Mouse (Mus musculus) bone marrow, adult 2 months (tissue): ENCODE measurements around the gene Diablo.

Experiments used
- CTCF ChIP-seq: fragments of 200-500 bp; IDR thresholded peaks from 2 replicates; pipeline ENCODE4 v1.5.1; 2011; ENCODE audit warnings: low read length, control low read depth; ENCODE audit not compliant: control insufficient read depth, insufficient read depth
- POLR2A ChIP-seq: fragments of 200-500 bp; IDR thresholded peaks from 2 replicates; pipeline ENCODE4 v1.6.1; 2011; ENCODE audit warnings: low read depth, mild to moderate bottlenecking, control low read depth, low read length, borderline replicate concordance; ENCODE audit not compliant: control insufficient read depth

DNA sequence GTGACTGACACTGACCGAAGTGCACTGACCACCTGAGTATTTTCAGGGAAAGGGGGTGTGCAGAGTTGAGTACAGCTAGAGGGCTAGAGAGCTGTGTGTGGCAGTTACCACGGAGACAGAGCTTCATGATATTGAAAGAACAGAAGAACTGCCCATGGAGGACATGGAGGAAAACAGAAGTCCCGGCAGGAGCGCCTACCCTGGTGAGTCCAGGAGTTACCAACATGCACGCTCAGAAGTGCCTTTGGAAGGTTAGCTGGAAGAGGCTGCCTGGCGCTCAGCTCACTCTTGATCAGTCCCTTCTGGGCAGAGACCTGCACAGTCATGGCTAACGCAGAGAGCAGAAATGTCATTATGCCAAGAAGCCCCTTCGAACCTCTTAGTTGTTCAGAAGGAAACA is 6.1 kb upstream of the Diablo start:
- no peak for TF ChIP-seq POLR2A
- TF ChIP-seq CTCF: no peak
